Mouse (Mus musculus) ES-Bruce4 (cell line): ENCODE results near the gene Rgl3.

ENCODE experiments used
- CTCF ChIP-seq: IDR thresholded peaks from one replicate; pipeline ENCODE4 v1.8.1; 2011; ENCODE audit warnings: low read depth, low read length
- EP300 ChIP-seq: IDR thresholded peaks from 2 replicates; pipeline ENCODE4 v1.6.1; 2011; ENCODE audit warnings: low read depth, low read length; ENCODE audit not compliant: insufficient read depth
- POLR2A ChIP-seq: IDR thresholded peaks from one replicate; pipeline ENCODE4 v1.8.1; 2011; ENCODE audit warnings: low read length; ENCODE audit not compliant: insufficient read depth

DNA sequence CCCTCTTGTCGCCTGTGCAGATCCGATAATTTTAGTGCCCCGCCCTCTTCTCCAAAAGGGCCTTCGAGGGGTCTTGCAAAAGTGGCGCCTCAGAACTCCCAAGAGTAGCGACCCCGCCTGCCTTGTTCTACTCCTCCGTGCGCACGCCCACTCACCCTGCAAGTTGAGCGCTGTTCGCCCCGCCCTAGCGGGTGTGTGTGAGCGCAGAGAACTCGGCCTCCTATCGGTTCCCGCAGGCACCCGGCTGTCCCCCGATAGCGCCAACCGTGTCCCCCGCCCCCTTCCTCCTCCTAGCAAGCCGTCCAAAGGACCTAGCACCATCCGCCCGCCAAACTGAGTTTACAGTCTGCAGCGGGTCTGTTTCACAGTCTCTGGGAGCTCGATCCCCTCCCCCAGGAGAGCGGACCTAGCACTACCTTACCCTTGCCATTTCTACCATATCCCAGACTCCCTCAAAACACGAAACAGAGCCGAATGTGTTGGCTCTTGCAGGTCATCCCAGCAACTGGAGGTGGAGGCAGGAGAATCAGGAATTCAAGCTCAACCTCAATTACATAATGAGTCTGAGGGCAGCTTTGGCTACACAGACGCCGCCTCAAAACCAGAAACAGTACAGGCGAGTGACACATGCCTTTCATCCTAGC is 26.7 kb downstream of the Rgl3 start:
- TF ChIP-seq EP300 (no peak), POLR2A (no peak), CTCF (no peak)
